Mouse (Mus musculus) limb, embryonic 12.5 days (tissue): Measurements from ENCODE around the gene Ubl7. TPM values are rescaled to one million over a fixed set of nuclear protein-coding genes. Genes with fewer than 3 reads are reported as not detected.

ENCODE experiments used
- ATAC-seq: fragments of 200-750 bp; cut with Nextera tagmentation; 2 replicates; pipeline ENCODE4 v1.8.0; 2017; ENCODE audit warnings: low read depth, moderate TSS enrichment; ENCODE audit not compliant: insufficient number of reproducible peaks, insufficient read depth, low FRiP score, low TSS enrichment
- H3K27ac ChIP-seq: fragments of 300-500 bp; sonication (generic); 2 replicates; pipeline ENCODE4 v1.5.1; 2016; ENCODE audit warnings: mild to moderate bottlenecking, moderate library complexity
- H3K27me3 ChIP-seq: fragments of 300-500 bp; sonication (generic); 2 replicates; pipeline ENCODE4 v1.6.1; 2016; ENCODE audit warnings: mild to moderate bottlenecking, moderate library complexity
- H3K36me3 ChIP-seq: fragments of 300-500 bp; sonication (generic); 2 replicates; pipeline ENCODE4 v1.6.1; 2016; ENCODE audit warnings: mild to moderate bottlenecking, moderate library complexity
- H3K4me1 ChIP-seq: fragments of 300-500 bp; sonication (generic); replicated peaks from 2 replicates; pipeline ENCODE4 v1.6.1; 2016
- H3K4me2 ChIP-seq: fragments of 300-500 bp; sonication (generic); 2 replicates; pipeline ENCODE4 v1.6.1; 2016; ENCODE audit warnings: mild to moderate bottlenecking, moderate library complexity
- H3K4me3 ChIP-seq: fragments of 300-500 bp; sonication (generic); replicated peaks from 2 replicates; pipeline ENCODE4 v1.5.1; 2016; ENCODE audit warnings: mild to moderate bottlenecking
- H3K9ac ChIP-seq: fragments of 300-500 bp; sonication (generic); replicated peaks from 2 replicates; pipeline ENCODE4 v1.6.1; 2016; ENCODE audit warnings: mild to moderate bottlenecking, moderate library complexity
- H3K9me3 ChIP-seq: fragments of 300-500 bp; sonication (generic); 2 replicates; pipeline ENCODE4 v1.6.1; 2016; ENCODE audit warnings: mild to moderate bottlenecking, moderate library complexity
- WGBS: fragments of 180-500 bp; shearing (Covaris S2); methylation state at CpG from one replicate; pipeline ENCODE4 v1.1.7; 2016; 5-methylcytosine and 5-hydroxymethylcytosine counted together
- polyA plus RNA-seq: library from polyadenylated mRNA; unstranded; fragments of >200 nt; fragmentation: Nextera tagmentation; extraction: Ambion mirVana; gene quantifications from 2 replicates; pipeline ENCODE4 v1.2.1, GENCODE M21; 2016

Ubl7 gene
- polyA plus RNA-seq, 1 experiment from 2014 or later, result 124 TPM

DNA sequence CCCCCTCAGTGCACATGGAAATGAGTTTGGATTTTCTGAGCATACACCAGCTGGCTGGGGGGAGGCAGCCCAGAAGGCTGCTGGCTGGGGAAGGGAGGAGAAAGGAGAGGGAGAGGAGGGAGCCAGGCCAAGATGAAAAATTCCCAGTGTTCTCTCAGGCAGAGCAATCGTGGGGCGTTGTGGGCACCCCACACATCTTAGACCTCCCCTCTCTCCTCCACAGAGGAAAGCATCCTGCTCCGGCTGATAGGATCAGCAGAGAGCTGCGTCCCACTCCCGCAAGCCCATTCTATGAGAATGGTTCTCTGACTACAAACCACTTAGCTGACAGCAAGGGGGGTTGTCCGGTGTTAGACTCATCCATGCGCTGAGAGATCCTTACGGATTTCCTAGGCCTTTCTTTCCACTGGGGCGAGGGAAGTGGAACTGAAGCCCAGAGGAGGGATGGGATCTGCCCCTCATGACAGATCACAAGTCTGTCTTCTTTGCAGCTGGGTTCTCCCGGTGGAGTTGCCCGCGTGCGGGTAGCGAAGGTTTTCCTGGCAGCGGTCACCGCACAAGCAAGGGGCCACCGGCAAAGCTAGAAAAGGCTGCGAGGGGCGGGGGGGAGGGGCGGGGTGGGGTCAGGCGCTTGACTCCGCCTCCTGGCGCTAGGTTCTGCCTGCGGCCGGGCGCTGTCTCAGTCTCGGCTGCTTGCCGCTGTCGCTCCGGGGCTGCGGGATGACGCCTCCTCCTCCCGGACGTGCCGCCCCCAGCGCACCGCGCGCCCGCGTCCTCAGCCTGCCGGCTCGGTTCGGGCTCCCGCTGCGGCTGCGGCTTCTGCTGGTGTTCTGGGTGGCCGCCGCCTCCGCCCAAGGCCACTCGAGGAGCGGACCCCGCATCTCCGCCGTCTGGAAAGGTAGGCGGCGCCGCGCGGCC, 28.9 kb downstream of the Ubl7 start, which contains the start of gene Sema7a:
TSS of gene Sema7a (plus strand) at position 682 of the 918 bp plus-strand sequence.
- Histone ChIP-seq H3K4me1 (peaks cover 20% of the 10 kb centered on the region), H3K4me3 (peak within 1 kb of the TSS; percentile 76), H3K9me3 (no peaks in the 10 kb centered on the region), H3K27me3 (peaks cover 71% of the 10 kb centered on the region), H3K36me3 (no peaks in the 10 kb centered on the region), H3K4me2 (peak within 1 kb of the TSS; percentile 99), H3K9ac (peak within 1 kb of the TSS; percentile 63), H3K27ac (no peak within 1 kb of the TSS)
- ATAC-seq, result peak; percentile 68
- 3% methylated on average over 45 of the region's 60 CpGs for WGBS

GRCm38 (mm10) chr9:57940349-57940794, 29.6 kb downstream of the Ubl7 start:
- WGBS, result under 1% methylated on average over 43 of the region's 44 CpGs
- Histone ChIP-seq H3K4me2 (peak overlapping the region; percentile 99), H3K9ac (peak overlapping the region; percentile 63), H3K9me3 (no peaks in the 10 kb centered on the region), H3K27ac (no peak overlapping the region), H3K4me1 (peaks cover 21% of the 10 kb centered on the region), H3K4me3 (peak overlapping the region; percentile 76), H3K36me3 (no peaks in the 10 kb centered on the region), H3K27me3 (peaks cover 78% of the 10 kb centered on the region)
- peak; percentile 38 for ATAC-seq

GRCm38 (mm10) chr9:57940861-57941638, 30.3 kb downstream of the Ubl7 start:
- 5% methylated on average over 28 of the region's 28 CpGs for WGBS
- peak overlapping the region; percentile 76 for H3K4me3 ChIP-seq
- no peak overlapping the region for H3K27ac ChIP-seq
- H3K9ac ChIP-seq, result peak overlapping the region; percentile 63
- no peaks in the 10 kb centered on the region for H3K9me3 ChIP-seq
- peak overlapping the region; percentile 99 for H3K4me2 ChIP-seq
- H3K27me3 ChIP-seq, result peaks cover 84% of the 10 kb centered on the region
- H3K36me3 ChIP-seq, result no peaks in the 10 kb centered on the region
- no peak for ATAC-seq
- peaks cover 24% of the 10 kb centered on the region for H3K4me1 ChIP-seq

DNA sequence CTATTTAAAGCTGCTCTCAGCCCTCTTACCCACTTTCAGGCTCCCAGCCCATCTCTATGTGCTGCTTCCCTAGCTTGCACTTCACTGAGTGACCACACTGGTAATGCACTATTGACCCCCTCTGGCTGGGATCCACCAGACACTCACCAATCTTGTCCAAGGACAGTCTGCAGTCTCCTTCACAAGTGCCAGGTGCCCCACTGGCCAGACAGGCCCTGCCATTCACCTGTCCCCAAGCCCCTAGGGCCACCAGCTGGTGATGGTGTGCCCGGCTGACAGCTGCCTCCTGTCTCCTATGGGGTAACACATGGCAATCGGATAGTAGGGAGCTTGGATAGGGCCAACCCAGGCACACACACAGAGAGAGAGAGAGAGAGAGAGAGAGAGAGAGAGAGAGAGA, 31.3 kb downstream of the Ubl7 start:
- ATAC-seq, result no peak
- Histone ChIP-seq H3K27ac (no peak overlapping the region), H3K4me2 (no peak overlapping the region), H3K4me1 (peaks cover 24% of the 10 kb centered on the region), H3K9me3 (no peaks in the 10 kb centered on the region), H3K36me3 (no peaks in the 10 kb centered on the region), H3K9ac (no peak overlapping the region), H3K4me3 (no peak overlapping the region), H3K27me3 (peaks cover 83% of the 10 kb centered on the region)
- WGBS, result 61% methylated on average over 2 of the region's 2 CpGs

DNA sequence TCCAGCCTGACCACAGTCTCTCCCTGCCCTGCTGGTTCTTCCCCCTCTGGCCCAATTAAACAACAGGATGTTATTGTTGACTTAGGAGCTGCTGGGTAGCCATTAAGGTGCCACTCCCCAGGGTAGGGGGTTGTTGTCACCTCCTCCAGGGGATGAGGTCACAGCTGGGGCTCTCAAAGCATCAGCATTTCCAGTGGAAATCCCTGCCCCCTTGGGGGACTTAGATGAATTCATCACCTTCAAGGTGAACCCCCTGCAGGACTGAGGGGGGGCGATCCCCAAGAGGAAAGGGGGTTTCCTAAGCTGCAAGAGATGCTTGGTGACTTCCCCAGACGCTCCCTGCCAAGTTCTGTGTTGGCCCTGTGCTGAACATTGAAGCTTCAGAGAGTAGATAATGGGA, 32.3 kb downstream of the Ubl7 start:
- H3K27ac ChIP-seq, result no peak overlapping the region
- no peak overlapping the region for H3K4me2 ChIP-seq
- peaks cover 24% of the 10 kb centered on the region for H3K4me1 ChIP-seq
- WGBS, result 13% methylated on average over 2 of the region's 2 CpGs
- no peak overlapping the region for H3K9ac ChIP-seq
- H3K36me3 ChIP-seq, result no peaks in the 10 kb centered on the region
- ATAC-seq, result no peak
- no peak overlapping the region for H3K4me3 ChIP-seq
- no peaks in the 10 kb centered on the region for H3K9me3 ChIP-seq
- H3K27me3 ChIP-seq, result peaks cover 78% of the 10 kb centered on the region

GRCm38 (mm10) chr9:57944572-57944971, 33.8 kb downstream of the Ubl7 start:
- H3K36me3 ChIP-seq, result no peaks in the 10 kb centered on the region
- 26% methylated on average over 5 of the region's 5 CpGs for WGBS
- no peak overlapping the region for H3K27ac ChIP-seq
- H3K4me1 ChIP-seq, result peaks cover 30% of the 10 kb centered on the region
- no peak overlapping the region for H3K4me3 ChIP-seq
- no peak overlapping the region for H3K4me2 ChIP-seq
- H3K9ac ChIP-seq, result no peak overlapping the region
- peaks cover 68% of the 10 kb centered on the region for H3K27me3 ChIP-seq
- H3K9me3 ChIP-seq, result no peaks in the 10 kb centered on the region
- ATAC-seq, result no peak

DNA sequence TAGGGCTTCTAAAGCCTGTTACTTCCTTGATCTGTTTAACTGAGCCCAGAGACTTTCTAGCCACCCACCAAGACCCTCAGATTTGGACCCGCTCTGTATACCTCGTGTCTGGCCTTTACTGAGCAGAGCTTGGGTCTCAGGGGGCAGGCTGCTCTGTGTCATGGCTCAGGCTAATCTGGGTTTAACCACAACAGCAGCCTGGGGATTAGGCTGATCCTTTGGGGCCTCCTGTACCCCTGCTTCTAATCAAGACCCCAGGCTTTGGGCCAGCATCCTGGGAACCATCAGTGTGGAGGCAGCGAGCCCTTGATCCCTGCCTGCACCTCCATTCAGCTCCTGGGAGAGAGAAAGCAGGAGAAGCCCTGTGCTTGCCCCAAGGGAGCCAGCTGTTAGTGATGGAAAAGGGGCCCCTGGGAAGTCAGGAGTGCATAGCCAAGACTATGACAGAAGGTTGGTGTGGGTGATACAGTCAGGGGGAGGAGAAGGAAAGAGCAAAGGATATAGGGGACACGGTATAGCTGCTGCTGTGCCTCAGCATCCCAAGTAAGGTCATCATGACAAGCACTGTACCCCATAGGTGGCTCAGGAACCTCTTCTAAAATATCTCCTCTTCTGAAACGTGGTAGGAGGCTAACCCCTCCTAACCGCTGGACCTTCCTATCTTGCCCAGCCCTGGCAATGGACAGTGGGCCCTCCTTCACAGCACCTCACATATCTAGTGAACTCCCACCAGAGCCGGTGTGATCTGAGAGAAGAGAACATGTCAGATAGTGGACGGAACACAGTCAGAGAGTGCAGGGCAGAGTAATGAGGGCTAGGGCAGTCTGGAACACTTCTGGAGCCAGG, 35.2 kb downstream of the Ubl7 start:
- peaks cover 32% of the 10 kb centered on the region for H3K4me1 ChIP-seq
- no peak overlapping the region for H3K9ac ChIP-seq
- no peak for ATAC-seq
- WGBS, result 72% methylated on average over 8 of the region's 8 CpGs
- no peak overlapping the region for H3K4me2 ChIP-seq
- peaks cover 60% of the 10 kb centered on the region for H3K27me3 ChIP-seq
- no peak overlapping the region for H3K4me3 ChIP-seq
- H3K36me3 ChIP-seq, result no peaks in the 10 kb centered on the region
- no peaks in the 10 kb centered on the region for H3K9me3 ChIP-seq
- no peak overlapping the region for H3K27ac ChIP-seq

DNA sequence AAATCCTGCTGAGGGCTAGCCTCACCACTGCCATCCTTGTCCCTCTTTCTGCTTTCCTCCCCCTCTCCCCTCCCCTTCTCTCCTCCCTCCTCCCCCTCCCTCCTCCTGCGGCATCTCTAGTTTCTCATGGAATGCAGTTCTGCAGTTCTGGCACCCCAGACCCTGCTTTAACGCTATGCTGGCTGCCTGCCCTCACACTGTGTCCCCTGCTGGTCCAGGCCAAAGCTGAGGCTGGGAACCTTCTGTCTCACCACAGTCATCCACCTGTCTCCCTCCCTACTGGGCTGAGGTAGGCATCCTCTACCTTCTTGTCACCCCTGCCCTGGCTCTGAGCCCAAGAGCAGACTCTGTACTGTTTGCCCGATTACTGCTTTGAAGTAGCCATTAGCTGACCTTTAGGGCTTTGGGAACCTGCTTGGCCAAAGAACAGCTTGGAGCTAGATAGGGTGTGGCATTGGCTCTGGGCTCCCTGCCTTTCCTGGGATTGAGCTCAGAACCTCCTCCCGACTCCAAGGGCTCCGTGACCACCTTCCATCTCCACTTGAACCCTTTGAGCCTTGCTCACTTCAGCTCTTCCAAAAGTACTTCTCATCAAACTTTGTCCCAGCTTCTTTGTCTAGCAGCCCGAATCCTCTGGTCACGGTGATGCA, 36.7 kb downstream of the Ubl7 start:
- peaks cover 35% of the 10 kb centered on the region for H3K4me1 ChIP-seq
- ATAC-seq, result no peak
- no peaks in the 10 kb centered on the region for H3K36me3 ChIP-seq
- no peak overlapping the region for H3K4me3 ChIP-seq
- peaks cover 50% of the 10 kb centered on the region for H3K27me3 ChIP-seq
- H3K27ac ChIP-seq, result no peak overlapping the region
- H3K9me3 ChIP-seq, result no peaks in the 10 kb centered on the region
- no peak overlapping the region for H3K4me2 ChIP-seq
- no peak overlapping the region for H3K9ac ChIP-seq
- WGBS, result 49% methylated on average over 7 of the region's 7 CpGs

GRCm38 (mm10) chr9:57948333-57948931, 37.7 kb downstream of the Ubl7 start:
- 70% methylated on average over 7 of the region's 7 CpGs for WGBS

DNA sequence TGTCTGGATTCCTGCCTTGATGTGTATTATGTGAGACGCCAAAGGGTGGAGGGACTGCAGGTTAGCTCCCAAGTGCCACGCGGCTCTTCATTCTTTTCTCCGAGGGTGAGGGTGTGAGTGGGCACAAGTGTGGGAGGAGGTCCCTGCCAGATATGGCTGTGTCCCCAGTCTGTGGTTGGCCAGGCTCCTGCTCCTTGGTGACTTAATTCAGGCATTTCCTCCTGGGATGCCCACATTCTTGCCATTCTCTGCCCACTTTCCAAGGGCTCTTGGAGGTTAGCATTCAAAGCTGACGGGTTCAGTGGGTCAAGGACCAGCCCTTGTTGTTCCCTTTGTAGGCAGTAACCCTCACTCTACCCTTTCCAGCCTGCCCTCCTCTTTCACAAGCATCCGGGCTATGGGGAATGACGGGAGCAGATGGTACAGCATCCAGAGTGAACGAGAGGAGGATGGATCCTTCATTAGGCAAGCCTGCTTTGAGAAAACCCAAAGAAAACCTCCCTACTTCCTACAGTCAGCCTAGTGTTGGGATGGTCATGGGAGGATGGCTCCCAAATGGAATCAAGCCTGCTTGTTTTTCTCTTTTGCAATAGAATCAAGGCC, 38.4 kb downstream of the Ubl7 start:
- Histone ChIP-seq H3K36me3 (no peaks in the 10 kb centered on the region), H3K4me1 (peaks cover 35% of the 10 kb centered on the region), H3K4me2 (no peak overlapping the region), H3K9ac (no peak overlapping the region), H3K27ac (no peak overlapping the region), H3K27me3 (peaks cover 37% of the 10 kb centered on the region), H3K4me3 (no peak overlapping the region), H3K9me3 (no peaks in the 10 kb centered on the region)
- 88% methylated on average over 8 of the region's 8 CpGs for WGBS
- no peak for ATAC-seq

More at GRCm38 (mm10) chr9:57948333-57948931, 37.7 kb downstream of the Ubl7 start:
- ATAC-seq, result no peak
- no peaks in the 10 kb centered on the region for H3K36me3 ChIP-seq
- no peak overlapping the region for H3K27ac ChIP-seq
- H3K9ac ChIP-seq, result no peak overlapping the region
- H3K4me1 ChIP-seq, result peaks cover 35% of the 10 kb centered on the region
- H3K27me3 ChIP-seq, result peaks cover 42% of the 10 kb centered on the region
- no peaks in the 10 kb centered on the region for H3K9me3 ChIP-seq
- no peak overlapping the region for H3K4me3 ChIP-seq
- H3K4me2 ChIP-seq, result no peak overlapping the region
